Mouse (Mus musculus) MEL (cell line): ENCODE measurements around the gene Abhd12.

Source experiments
- CHD1 ChIP-seq: IDR thresholded peaks from 2 replicates; pipeline ENCODE4 v1.6.1; 2012; ENCODE audit warnings: low read depth, mild to moderate bottlenecking, inconsistent platforms, low read length, improper control_type of control experiment
- CTCF ChIP-seq, 3 experiments: IDR thresholded peaks in 2 of 3; conservative IDR thresholded peaks in 1 of 3; 2 replicates each; pipeline ENCODE4 v1.5.1; 2011 to 2012; ENCODE audit warnings: low read length in 3 of 3, low read depth in 2 of 3, mild to moderate bottlenecking in 2 of 3, improper control_type of control experiment in 1 of 3, inconsistent platforms in 1 of 3, mixed read lengths in 1 of 3, moderate library complexity in 1 of 3; ENCODE audit not compliant: control insufficient read depth in 1 of 3, insufficient read depth in 1 of 3, poor library complexity in 1 of 3, severe bottlenecking in 1 of 3
- EP300 ChIP-seq, 2 experiments: IDR thresholded peaks; 2 replicates each; pipeline ENCODE4 v1.6.1; 2011; ENCODE audit warnings: improper control_type of control experiment in 2 of 2, low read length in 2 of 2, low read depth in 1 of 2, mild to moderate bottlenecking in 1 of 2
- JUND ChIP-seq: IDR thresholded peaks from 2 replicates; pipeline ENCODE4 v1.6.1; 2011; ENCODE audit warnings: low read depth, mild to moderate bottlenecking, improper control_type of control experiment, low read length
- KAT2A ChIP-seq: conservative IDR thresholded peaks from 2 replicates; pipeline ENCODE4 v1.6.1; 2012; ENCODE audit warnings: low read depth, low read length, improper control_type of control experiment, inconsistent platforms
- MAX ChIP-seq: IDR thresholded peaks from 2 replicates; pipeline ENCODE4 v1.6.1; 2011; ENCODE audit warnings: low read length, improper control_type of control experiment
- NELFE ChIP-seq: IDR thresholded peaks from 2 replicates; pipeline ENCODE4 v1.6.1; 2011; ENCODE audit warnings: low read depth, low read length, improper control_type of control experiment
- POLR2A ChIP-seq, 2 experiments: IDR thresholded peaks; 2 replicates each; pipeline ENCODE4 v1.6.1; 2011 to 2012; ENCODE audit warnings: low read length in 2 of 2, mild to moderate bottlenecking in 2 of 2, control low read depth in 1 of 2, improper control_type of control experiment in 1 of 2, low read depth in 1 of 2, moderate library complexity in 1 of 2; ENCODE audit not compliant: control insufficient read depth in 1 of 2, insufficient read depth in 1 of 2, poor library complexity in 1 of 2
- POLR2AphosphoS5 ChIP-seq: IDR thresholded peaks from 2 replicates; pipeline ENCODE4 v1.6.1; 2012; ENCODE audit warnings: low read depth, borderline replicate concordance, mild to moderate bottlenecking, inconsistent platforms, low read length, moderate library complexity, mixed read lengths
- TCF12 ChIP-seq: IDR thresholded peaks from 2 replicates; pipeline ENCODE4 v1.6.1; 2014; ENCODE audit warnings: low read depth, mild to moderate bottlenecking, inconsistent platforms, low read length, improper control_type of control experiment, moderate library complexity

DNA sequence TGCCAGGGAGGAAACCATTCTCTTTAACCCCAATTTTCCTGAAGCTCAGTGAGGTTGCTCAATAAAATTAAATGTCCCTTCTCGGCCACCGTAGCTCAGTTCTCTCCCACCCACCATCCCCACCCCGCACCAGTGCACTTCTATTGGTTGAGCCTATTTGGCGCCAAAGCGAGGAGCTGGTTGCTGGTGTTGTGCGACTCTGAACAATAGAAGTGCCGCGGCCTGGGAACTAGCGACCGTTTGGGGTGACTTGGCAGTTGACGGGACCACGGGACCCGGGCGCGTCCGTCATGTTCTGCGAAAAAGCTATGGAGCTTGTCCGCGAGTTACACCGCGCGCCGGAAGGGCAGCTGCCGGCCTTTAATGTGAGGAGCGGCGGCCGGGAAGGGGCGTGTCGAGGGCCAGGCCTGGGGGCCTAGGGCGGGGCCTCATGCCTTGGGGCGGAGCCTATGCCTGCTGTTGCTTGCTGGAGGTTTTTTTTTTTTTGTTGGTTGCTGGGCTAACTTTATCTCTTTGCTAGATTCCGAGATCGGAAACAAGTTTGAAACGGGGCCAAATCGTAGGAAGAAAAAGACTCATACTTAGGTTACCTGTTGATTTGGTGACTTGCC lies 5.0 kb upstream of the Abhd12 start:
- TF ChIP-seq CTCF (IDR thresholded peaks at IDR 0.05 in 2 of 3, conservative IDR thresholded peaks at IDR 0.05 in 1 of 3; ENCODE audit: control insufficient read depth in 1 of 3, insufficient read depth in 1 of 3, low read depth in 2 of 3, low read length in 3 of 3, poor library complexity in 1 of 3, severe bottlenecking in 1 of 3) (no peak), KAT2A (peak; percentile 52; the same call in 1 of the 2 replicates), POLR2AphosphoS5 (no peak), MAX (peak; percentile 68), CHD1 (no peak), NELFE (peak; percentile 83), POLR2A (IDR thresholded peaks at IDR 0.05; ENCODE audit: control insufficient read depth in 1 of 2, insufficient read depth in 1 of 2, low read depth in 1 of 2, low read length in 2 of 2, poor library complexity in 1 of 2) (peak; percentile 60 to 79; a peak in 3 of 4 replicates), TCF12 (peak; percentile 26), EP300 (IDR thresholded peaks at IDR 0.05; ENCODE audit: low read depth in 1 of 2, low read length in 2 of 2) (peak; percentile 40 to 55), JUND (no peak)
